Mouse (Mus musculus) liver, postnatal 0 days (tissue): Measurements from ENCODE around the gene Izumo1.

Source experiments
- CTCF ChIP-seq: sonication (generic); IDR thresholded peaks from 2 replicates; pipeline ENCODE4 v1.5.1; 2016; ENCODE audit warnings: antibody characterized with exemption, low read depth
- EP300 ChIP-seq: IDR thresholded peaks from 2 replicates; pipeline ENCODE4 v1.6.1; 2016; ENCODE audit warnings: antibody characterized with exemption, low read depth, mild to moderate bottlenecking

DNA sequence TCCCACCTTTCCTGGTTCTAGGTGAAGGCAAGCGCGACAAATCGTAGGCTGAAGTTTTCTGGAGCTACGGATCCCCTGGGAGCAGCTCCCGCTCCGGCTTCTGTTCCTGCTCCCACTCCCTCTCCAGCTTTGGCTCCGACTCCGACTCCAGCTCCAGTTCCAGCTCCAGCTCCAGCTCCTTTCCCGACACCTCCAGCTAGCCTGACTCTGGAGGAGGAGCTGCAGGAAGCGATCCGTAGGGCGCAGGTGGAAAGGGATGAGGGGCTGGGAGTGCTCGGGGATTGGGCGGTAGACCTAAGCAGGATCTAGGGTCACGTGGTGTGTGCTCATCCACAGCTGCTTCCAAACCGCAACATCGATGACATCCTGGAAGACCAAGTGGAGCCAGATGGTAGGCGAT is 22.6 kb downstream of the Izumo1 start:
- TF ChIP-seq CTCF = no peak
- no peak for TF ChIP-seq EP300
